Mouse (Mus musculus) liver, adult 2 months (tissue): ENCODE data around the gene Mgarp.

Source experiments
- CTCF ChIP-seq: fragments of 200-500 bp; IDR thresholded peaks from 2 replicates; pipeline ENCODE4 v1.5.1; 2011; ENCODE audit warnings: low read depth, low read length, control low read depth
- POLR2A ChIP-seq: fragments of 200-500 bp; IDR thresholded peaks from 2 replicates; pipeline ENCODE4 v1.6.1; 2011; ENCODE audit warnings: low read length, control low read depth; ENCODE audit not compliant: insufficient read depth; ENCODE audit errors: extremely low read depth

DNA sequence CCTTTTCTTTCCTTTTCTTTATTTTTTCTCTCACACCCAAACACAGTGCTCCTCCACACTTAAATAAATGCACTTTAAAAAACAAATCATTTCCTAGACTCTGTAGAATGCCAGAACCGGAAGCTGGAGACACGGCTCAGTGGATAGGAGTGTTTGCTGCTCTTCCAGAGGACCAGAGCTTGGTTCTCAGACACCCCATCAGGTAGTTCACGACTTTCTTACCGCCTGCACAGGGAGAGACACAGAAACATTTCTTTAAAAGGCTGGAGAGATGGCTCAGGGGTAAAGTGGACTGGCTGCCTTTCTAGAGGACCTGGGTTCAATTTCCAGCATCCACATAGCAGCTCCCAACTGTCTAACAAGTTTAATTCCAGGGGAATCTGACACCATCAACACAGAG, 3.0 kb upstream of the Mgarp start:
- TF ChIP-seq CTCF, result no peak
- TF ChIP-seq POLR2A, result no peak
